Mouse (Mus musculus) myocyte (in vitro differentiated cells): ENCODE data around the gene Plcxd2.

Source experiments
- CEBPB ChIP-seq: IDR thresholded peaks from 2 replicates; pipeline ENCODE4 v1.6.1; 2011; ENCODE audit warnings: mild to moderate bottlenecking, moderate library complexity; ENCODE audit not compliant: poor library complexity, insufficient read depth, severe bottlenecking
- MYOG ChIP-seq, 3 experiments: IDR thresholded peaks; one replicate each; pipeline ENCODE4 v1.6.1; 2011; ENCODE audit warnings: control low read depth in 2 of 3, low read depth in 2 of 3, mild to moderate bottlenecking in 2 of 3; ENCODE audit not compliant: insufficient read length in 2 of 3, control insufficient read depth in 1 of 3, insufficient read depth in 1 of 3
- POLR2A ChIP-seq: IDR thresholded peaks from one replicate; pipeline ENCODE4 v1.6.1; 2011; ENCODE audit warnings: low read depth, mild to moderate bottlenecking, control low read depth, moderate library complexity; ENCODE audit not compliant: insufficient read length
- REST ChIP-seq: IDR thresholded peaks from one replicate; pipeline ENCODE4 v1.6.1; 2011; ENCODE audit warnings: mild to moderate bottlenecking, control low read depth, moderate library complexity; ENCODE audit not compliant: insufficient read depth, insufficient read length
- TCF12 ChIP-seq: IDR thresholded peaks from one replicate; pipeline ENCODE4 v1.6.1; 2011; ENCODE audit warnings: mild to moderate bottlenecking, control low read depth; ENCODE audit not compliant: poor library complexity, insufficient read depth, severe bottlenecking
- TCF3 ChIP-seq: IDR thresholded peaks from one replicate; pipeline ENCODE4 v1.6.1; 2011; ENCODE audit warnings: low read depth, control low read depth; ENCODE audit not compliant: insufficient read length

DNA sequence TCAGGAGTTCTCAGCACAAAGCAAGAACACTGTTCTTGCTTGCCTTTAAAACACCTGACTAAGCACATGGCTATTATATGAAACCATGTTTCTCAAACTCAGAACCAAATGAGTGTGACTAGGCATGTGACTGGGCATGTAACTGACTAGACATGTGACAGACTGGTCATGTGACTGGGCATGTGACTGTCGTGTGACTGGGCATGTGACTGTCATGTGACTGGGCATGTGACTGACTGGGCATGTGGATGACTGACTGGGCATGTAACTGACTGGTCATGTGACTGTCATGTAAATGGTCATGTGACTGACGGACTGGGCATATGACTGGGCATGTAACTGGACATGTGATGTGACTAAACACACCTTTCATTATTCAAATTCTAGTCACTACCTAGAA, 39.8 kb downstream of the Plcxd2 start:
- TF ChIP-seq POLR2A (no peak), MYOG (IDR thresholded peaks at IDR 0.05; ENCODE audit: control insufficient read depth in 1 of 3, insufficient read depth in 1 of 3, insufficient read length in 2 of 3, low read depth in 2 of 3) (no peak), TCF12 (no peak), CEBPB (no peak), TCF3 (no peak), REST (no peak)
